Mouse (Mus musculus): Measurements from ENCODE around the gene Hoxd10. TPM values are rescaled to one million over a fixed set of nuclear protein-coding genes. Genes with fewer than 3 reads are reported as not detected.

Gene Hoxd10
- polyA plus RNA-seq, 1 experiment from 2014 or later: not detected

- no peak overlapping the region for H3K27ac ChIP-seq (replicated peaks)
- ATAC-seq (ENCODE audit: low FRiP score, low TSS enrichment) (no peak), DNase-seq (ENCODE audit: low spot score) (no peak)
- H3K9me3 ChIP-seq (ENCODE audit: control insufficient read depth, low read length): no peaks in the 10 kb centered on the region
- H3K36me3 ChIP-seq (ENCODE audit: control insufficient read depth, insufficient read depth, low read length): no peaks in the 10 kb centered on the region
- TF ChIP-seq EP300 (optimal IDR thresholded peaks at IDR 0.05) (no peak), CTCF (IDR thresholded peaks at IDR 0.05; ENCODE audit: low read depth) (no peak)
- no peaks in the 10 kb centered on the region for H3K4me1 ChIP-seq (replicated peaks; ENCODE audit: control insufficient read depth, insufficient read depth)
- H3K9ac ChIP-seq (ENCODE audit: low read length): no peak overlapping the region
- no peak overlapping the region for H3K4me2 ChIP-seq (replicated peaks; ENCODE audit: low read depth)
- 9% methylated on average over 7 of the region's 7 CpGs for WGBS
- H3K4me3 ChIP-seq (ENCODE audit: low read depth, low read length): no peak overlapping the region
- peaks cover 45% of the 10 kb centered on the region for H3K27me3 ChIP-seq (ENCODE audit: control insufficient read depth, insufficient read depth, low read length)
Measured at GRCm38 (mm10) chr2:74695813-74696430, 4.2 kb downstream of the Hoxd10 start.

- TF ChIP-seq CTCF (IDR thresholded peaks at IDR 0.05; ENCODE audit: low read depth) (no peak), EP300 (optimal IDR thresholded peaks at IDR 0.05) (no peak)
- no peak overlapping the region for H3K4me2 ChIP-seq (replicated peaks; ENCODE audit: low read depth)
- no peak overlapping the region for H3K4me3 ChIP-seq (ENCODE audit: low read depth, low read length)
Measured at GRCm38 (mm10) chr2:74696442-74697335, 5.0 kb downstream of the Hoxd10 start.

GRCm38 (mm10) chr2:74697567-74698121, 5.9 kb downstream of the Hoxd10 start, which contains the start of gene Hoxd9:
TSS of gene Hoxd9 (plus strand) at chr2:74697727.
- peaks cover 33% of the 10 kb centered on the region for H3K27me3 ChIP-seq (ENCODE audit: control insufficient read depth, insufficient read depth, low read length)
- H3K4me1 ChIP-seq (replicated peaks; ENCODE audit: control insufficient read depth, insufficient read depth): no peaks in the 10 kb centered on the region

More at GRCm38 (mm10) chr2:74696442-74697335, 5.0 kb downstream of the Hoxd10 start:
- Histone ChIP-seq H3K36me3 (ENCODE audit: control insufficient read depth, insufficient read depth, low read length) (no peaks in the 10 kb centered on the region), H3K27me3 (ENCODE audit: control insufficient read depth, insufficient read depth, low read length) (peaks cover 42% of the 10 kb centered on the region), H3K4me1 (replicated peaks; ENCODE audit: control insufficient read depth, insufficient read depth) (no peaks in the 10 kb centered on the region), H3K9me3 (ENCODE audit: control insufficient read depth, low read length) (no peaks in the 10 kb centered on the region), H3K9ac (ENCODE audit: low read length) (no peak overlapping the region), H3K27ac (replicated peaks) (no peak overlapping the region)
- peak; percentile 13; the same call in 1 of the 2 replicates for ATAC-seq (ENCODE audit: low FRiP score, low TSS enrichment)
- DNase-seq (ENCODE audit: low spot score): no peak
- WGBS: 4% methylated on average over 34 of the region's 34 CpGs

GRCm38 (mm10) chr2:74698201-74699052, 6.7 kb downstream of the Hoxd10 start:
- Histone ChIP-seq H3K4me2 (replicated peaks; ENCODE audit: low read depth) (peak overlapping the region; percentile 49), H3K4me1 (replicated peaks; ENCODE audit: control insufficient read depth, insufficient read depth) (no peaks in the 10 kb centered on the region), H3K36me3 (ENCODE audit: control insufficient read depth, insufficient read depth, low read length) (no peaks in the 10 kb centered on the region), H3K4me3 (ENCODE audit: low read depth, low read length) (peak overlapping the region; percentile 37), H3K9me3 (ENCODE audit: control insufficient read depth, low read length) (no peaks in the 10 kb centered on the region), H3K27ac (replicated peaks) (no peak overlapping the region), H3K9ac (ENCODE audit: low read length) (no peak overlapping the region), H3K27me3 (ENCODE audit: control insufficient read depth, insufficient read depth, low read length) (peaks cover 33% of the 10 kb centered on the region)
- peak; percentile 41; the same call in 1 of the 2 replicates for ATAC-seq (ENCODE audit: low FRiP score, low TSS enrichment)
- DNase-seq (ENCODE audit: low spot score): peak; percentile 23
- WGBS: under 1% methylated on average over 80 of the region's 86 CpGs
- TF ChIP-seq CTCF (IDR thresholded peaks at IDR 0.05; ENCODE audit: low read depth) (no peak), EP300 (optimal IDR thresholded peaks at IDR 0.05) (no peak)

More at GRCm38 (mm10) chr2:74697567-74698121, 5.9 kb downstream of the Hoxd10 start, which contains the start of gene Hoxd9:
- TF ChIP-seq EP300 (optimal IDR thresholded peaks at IDR 0.05) (no peak), CTCF (IDR thresholded peaks at IDR 0.05; ENCODE audit: low read depth) (no peak; the same call in 1 of the 2 replicates)
- ATAC-seq (ENCODE audit: low FRiP score, low TSS enrichment): peak; percentile 48; the same call in 1 of the 2 replicates
- H3K36me3 ChIP-seq (ENCODE audit: control insufficient read depth, insufficient read depth, low read length): no peaks in the 10 kb centered on the region
- H3K4me3 ChIP-seq (ENCODE audit: low read depth, low read length): peak within 1 kb of the TSS; percentile 37
- H3K9me3 ChIP-seq (ENCODE audit: control insufficient read depth, low read length): no peaks in the 10 kb centered on the region
- peak; percentile 29 for DNase-seq (ENCODE audit: low spot score)
- WGBS: 1% methylated on average over 43 of the region's 43 CpGs
- peak within 1 kb of the TSS; percentile 49 for H3K4me2 ChIP-seq (replicated peaks; ENCODE audit: low read depth)
- no peak within 1 kb of the TSS for H3K9ac ChIP-seq (ENCODE audit: low read length)
- no peak within 1 kb of the TSS for H3K27ac ChIP-seq (replicated peaks)

GRCm38 (mm10) chr2:74699053-74699430, 7.3 kb downstream of the Hoxd10 start:
- no peaks in the 10 kb centered on the region for H3K4me1 ChIP-seq (replicated peaks; ENCODE audit: control insufficient read depth, insufficient read depth)
- peaks cover 33% of the 10 kb centered on the region for H3K27me3 ChIP-seq (ENCODE audit: control insufficient read depth, insufficient read depth, low read length)
- 4% methylated on average over 17 of the region's 17 CpGs for WGBS
- no peak overlapping the region for H3K27ac ChIP-seq (replicated peaks)
- H3K9ac ChIP-seq (ENCODE audit: low read length): no peak overlapping the region
- no peaks in the 10 kb centered on the region for H3K9me3 ChIP-seq (ENCODE audit: control insufficient read depth, low read length)
- TF ChIP-seq CTCF (IDR thresholded peaks at IDR 0.05; ENCODE audit: low read depth): no peak
- no peak for TF ChIP-seq EP300 (optimal IDR thresholded peaks at IDR 0.05)
- no peak for ATAC-seq (ENCODE audit: low FRiP score, low TSS enrichment)
- H3K36me3 ChIP-seq (ENCODE audit: control insufficient read depth, insufficient read depth, low read length): no peaks in the 10 kb centered on the region
- no peak overlapping the region; the same call in 1 of the 2 replicates for H3K4me3 ChIP-seq (ENCODE audit: low read depth, low read length)
- DNase-seq (ENCODE audit: low spot score): no peak
- H3K4me2 ChIP-seq (replicated peaks; ENCODE audit: low read depth): peak overlapping the region; percentile 49; the same call in 1 of the 2 replicates
